Mouse (Mus musculus) yolk sac, embryonic 10.5 days (tissue): ENCODE measurements at regions not wholly inside any gene's neighbourhood (a gene's known extent, or its start where the extent isn't known, plus 50 kb on each side); places are given as distances from the start of the nearest gene placed in this dataset.

Source experiments
- DNase-seq: peaks from one replicate; pipeline ENCODE4 v3.0.0-alpha.2; 2017; ENCODE audit warnings: low spot score

DNA sequence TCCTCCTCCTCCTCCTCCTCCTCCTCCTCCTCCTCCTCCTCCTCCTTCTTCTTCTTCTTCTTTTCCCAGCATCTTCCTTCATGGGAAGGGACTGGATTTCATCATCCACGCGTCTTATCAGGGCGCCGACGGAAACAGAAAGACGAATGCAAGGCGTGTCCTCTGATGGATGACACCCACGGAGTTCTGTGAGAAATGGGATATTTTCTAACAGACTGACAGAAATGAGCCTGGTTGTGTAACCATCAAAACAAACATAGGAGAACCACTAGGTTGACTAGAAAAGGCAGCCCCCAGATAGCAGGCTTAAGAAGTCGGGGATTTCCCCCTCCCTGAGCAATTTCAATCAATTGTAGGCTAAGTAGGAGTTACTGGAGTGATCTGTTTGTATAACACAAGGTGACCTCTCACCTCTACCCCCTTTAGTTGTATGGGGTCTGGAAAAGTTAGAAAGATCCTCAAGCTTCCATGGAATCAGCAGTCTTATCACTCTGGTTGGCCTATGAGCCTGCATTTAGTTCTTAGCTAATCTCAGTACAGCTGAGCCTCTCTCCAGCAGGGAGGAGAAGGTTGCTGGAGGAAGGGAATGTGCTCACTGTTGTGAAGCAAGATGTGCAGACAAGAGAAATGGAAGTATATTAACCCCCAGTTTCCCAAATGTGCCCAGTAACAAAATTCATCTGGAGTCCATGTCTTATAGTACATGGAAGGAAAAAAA, 260.0 kb upstream of the Lyplal1 start:
- DNase-seq = peak; percentile 71

- peak; percentile 54 for DNase-seq
Measured at GRCm38 (mm10) chr1:186374009-186374649, 257.0 kb upstream of the Lyplal1 start.

- DNase-seq = no peak
Measured at GRCm38 (mm10) chr1:186373386-186373785, 256.3 kb upstream of the Lyplal1 start.

DNA sequence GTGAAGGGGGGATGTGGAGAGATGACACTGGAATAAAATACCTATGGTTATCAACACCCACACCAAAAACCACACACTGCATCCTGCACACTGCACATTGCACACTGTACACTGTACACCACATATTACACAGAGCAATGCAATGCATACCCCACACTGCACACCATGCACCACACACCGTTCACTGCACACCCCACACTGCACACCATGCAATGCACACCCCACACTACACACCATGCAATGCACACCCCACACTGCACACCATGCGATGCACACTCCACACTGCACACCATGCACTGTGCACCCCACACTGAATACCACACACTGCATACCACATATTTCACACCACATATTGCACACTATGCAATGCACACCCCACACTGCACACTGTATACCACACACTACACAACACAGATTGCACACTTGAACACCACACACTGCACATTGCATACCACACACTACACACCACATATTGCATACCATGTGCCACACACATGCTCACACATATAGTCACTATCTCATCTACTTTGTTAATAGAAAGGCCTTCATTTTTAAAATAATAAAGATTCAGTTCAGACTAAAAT, 255.8 kb upstream of the Lyplal1 start:
- DNase-seq = no peak

DNA sequence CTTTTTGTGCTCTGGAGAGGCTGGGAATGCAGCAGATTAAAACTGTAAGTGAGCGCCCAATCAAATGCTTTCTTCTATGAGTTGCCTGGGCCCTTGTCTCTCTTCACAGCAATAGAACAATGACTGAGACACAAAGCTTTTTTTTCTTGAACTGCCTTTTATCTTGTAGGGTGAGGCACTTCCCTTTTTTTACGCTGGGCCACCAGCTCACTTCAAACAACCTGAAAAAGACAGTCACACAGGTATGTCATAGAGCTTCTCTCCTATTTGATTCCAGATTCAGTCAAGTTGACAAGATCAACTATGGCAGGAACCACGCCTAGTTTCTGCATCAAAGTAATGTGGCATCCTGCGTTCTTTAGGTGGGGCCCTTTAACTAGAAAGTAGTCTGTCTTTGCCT, 246.2 kb upstream of the Lyplal1 start:
- DNase-seq = no peak

- no peak for DNase-seq
Measured at GRCm38 (mm10) chr1:186358011-186358670, 241.0 kb upstream of the Lyplal1 start.

DNA sequence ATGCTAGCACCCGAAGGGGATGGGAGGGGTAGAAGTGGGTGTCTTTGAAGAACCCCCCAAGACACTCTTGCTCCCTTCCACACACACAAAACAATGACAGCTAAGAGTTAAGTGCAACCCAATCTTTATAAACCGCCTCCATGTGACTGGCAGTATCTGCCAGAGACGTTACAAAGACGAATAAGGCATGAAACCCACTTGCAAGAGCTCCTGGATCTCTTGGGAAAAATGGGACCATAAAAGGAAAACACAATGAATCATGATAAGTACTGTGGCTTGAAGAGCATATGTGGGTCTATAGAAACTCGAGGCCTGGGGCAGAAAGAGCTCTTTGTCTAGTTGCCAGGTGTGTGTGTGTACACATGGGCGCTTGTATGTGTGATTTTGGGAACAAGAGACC, 237.6 kb upstream of the Lyplal1 start:
- no peak for DNase-seq

DNA sequence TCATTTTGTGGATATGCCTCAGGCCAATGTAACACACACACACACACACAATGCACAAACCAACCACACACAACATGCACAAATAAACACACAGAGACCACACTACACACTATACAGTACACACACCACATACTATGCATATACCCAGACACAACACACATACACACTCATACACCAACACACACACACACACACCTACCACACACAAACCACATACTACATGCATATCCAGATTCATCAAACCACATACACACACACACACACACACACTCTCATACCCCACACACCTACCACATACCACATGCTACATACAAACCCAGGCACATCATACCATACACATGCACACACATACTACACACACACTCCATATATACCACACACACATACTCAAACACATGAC, 237.0 kb upstream of the Lyplal1 start:
- no peak for DNase-seq

DNA sequence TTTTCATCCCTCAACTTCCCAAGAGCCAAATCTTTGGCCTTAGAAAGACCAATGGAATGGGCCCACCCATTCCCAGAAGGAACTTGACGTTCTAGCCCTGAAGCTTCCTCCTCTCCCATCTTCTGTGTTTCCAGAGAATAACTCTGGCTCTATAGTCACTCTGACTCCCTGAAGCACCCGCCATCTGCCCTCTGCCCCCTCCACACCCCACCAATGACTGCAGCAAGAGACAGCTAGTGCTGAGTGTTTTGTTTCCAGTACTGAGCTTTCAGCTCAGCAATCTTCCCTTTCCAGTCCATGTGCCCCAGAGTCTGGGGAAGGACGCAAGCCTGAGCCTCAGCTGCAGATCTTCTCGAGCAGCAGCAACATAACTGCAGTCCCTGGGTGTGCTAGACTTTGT, 233.3 kb upstream of the Lyplal1 start:
- no peak for DNase-seq

GRCm38 (mm10) chr1:186349966-186350365, 232.9 kb upstream of the Lyplal1 start:
- no peak for DNase-seq

DNA sequence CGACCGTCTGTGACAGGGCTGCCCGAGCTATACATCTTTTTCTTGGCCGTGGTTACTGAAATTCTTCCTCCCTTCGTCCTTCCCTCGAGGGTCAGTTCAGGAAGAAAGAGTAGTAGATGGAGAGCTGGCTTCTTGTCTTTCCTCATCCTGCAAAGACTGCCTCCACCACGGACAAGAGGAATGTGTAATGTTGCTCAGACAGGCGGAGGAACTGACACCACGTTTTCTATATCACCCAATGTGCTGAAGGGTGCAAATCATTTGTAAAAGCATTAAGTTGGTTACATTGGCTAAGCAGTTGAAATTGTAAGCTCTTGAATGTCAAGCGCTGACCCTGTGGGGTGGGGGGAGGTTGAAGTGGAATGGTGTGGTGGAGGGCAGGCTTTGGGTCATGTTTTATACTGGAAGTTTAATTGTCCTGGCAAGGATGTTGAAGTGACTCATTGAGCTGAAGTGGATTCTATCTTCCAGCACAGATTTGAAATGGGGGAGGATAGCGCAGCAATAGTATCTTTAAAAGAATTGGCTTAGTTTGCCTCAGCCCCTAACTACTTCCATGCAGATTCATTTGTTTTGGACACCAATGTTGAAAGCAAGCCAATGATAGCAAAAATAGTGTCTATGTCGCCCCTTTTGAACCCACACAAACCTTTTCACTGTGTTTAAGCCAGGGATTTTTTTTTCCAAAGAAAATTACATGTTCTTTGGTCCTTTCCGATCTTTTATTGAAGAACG, 230.5 kb upstream of the Lyplal1 start:
- DNase-seq = no peak

DNA sequence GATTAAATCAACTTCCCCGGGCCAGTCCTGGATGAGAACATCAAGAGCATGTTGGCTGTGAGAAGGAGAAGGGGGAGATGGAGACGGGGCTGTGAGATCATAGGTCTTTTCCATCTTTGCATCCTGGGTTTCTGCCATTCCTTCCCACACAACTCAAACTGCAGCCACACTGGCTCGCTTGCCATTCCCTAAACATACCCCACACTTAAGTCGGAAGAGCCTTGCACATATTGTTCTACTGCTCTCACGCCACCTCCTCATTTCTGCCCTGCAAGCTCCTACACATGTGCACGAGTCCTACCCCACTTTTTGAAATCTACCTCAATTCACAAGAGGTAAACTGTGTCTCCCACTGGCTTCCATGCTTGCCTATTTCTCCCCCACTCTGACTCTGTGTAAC, 228.3 kb upstream of the Lyplal1 start:
- no peak for DNase-seq

- no peak for DNase-seq
Measured at GRCm38 (mm10) chr1:186342931-186343506, 225.9 kb upstream of the Lyplal1 start.

GRCm38 (mm10) chr1:186342391-186342790, 225.3 kb upstream of the Lyplal1 start:
- DNase-seq = no peak

DNA sequence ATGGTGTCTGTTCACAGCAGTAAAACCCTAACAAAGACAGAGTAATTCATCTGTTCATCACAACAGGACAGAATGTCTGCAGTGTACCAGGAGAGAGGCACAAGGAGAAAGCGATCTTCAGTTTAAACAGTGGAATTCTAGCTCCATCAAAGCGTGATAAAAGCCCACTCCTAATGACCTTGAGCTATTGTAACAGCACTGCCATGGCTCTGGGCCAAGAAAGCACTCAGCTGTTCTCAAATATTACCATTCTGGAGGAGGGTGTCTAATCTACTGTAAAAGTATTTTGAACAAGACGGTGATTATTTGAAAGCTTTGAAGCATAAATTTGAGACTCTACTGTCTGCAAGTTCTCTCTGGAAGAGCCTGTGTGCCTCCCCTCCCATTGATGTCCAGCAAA, 224.8 kb upstream of the Lyplal1 start:
- no peak for DNase-seq

DNA sequence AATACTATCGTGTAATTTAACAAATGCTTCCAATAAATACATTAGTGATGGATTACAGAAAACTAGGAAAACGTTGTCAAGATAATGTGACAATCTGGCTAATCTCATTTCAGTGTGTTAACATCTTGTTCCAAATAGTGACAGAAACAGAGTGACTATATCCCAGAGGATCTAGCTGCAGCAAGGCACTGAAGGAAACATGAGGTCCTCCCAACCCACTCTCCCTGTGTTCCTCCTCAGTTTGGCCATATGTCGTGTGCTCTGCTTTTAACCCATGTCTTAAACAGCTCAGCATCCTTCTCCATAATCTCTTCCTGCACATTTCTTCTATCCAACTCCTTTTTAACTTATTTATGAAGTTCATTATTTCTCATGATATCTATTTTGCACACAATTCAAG, 223.6 kb upstream of the Lyplal1 start:
- DNase-seq = no peak

DNA sequence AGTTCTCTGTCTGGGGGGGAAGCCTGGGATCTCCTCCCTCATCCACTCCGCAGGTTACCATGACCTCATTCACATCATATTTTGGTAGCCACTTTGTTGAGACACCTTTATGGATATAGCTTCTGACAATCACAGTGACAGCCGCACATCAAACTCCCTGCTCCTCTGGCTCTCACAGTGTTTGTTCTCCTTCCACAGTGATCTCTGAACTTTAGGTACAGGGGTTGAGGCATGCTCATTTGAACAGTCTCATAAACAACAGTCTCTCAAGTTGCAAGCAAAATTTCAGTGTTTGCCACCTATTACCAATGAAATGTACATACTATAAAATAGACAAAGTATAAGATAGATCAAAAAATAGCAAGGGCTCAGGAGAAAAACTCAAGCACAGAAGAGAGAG, 200.2 kb upstream of the Lyplal1 start:
- DNase-seq = no peak

- DNase-seq = no peak
Measured at GRCm38 (mm10) chr1:186314180-186314579, 197.1 kb upstream of the Lyplal1 start.

- DNase-seq = no peak
Measured at GRCm38 (mm10) chr1:186312698-186313097, 195.6 kb upstream of the Lyplal1 start.

DNA sequence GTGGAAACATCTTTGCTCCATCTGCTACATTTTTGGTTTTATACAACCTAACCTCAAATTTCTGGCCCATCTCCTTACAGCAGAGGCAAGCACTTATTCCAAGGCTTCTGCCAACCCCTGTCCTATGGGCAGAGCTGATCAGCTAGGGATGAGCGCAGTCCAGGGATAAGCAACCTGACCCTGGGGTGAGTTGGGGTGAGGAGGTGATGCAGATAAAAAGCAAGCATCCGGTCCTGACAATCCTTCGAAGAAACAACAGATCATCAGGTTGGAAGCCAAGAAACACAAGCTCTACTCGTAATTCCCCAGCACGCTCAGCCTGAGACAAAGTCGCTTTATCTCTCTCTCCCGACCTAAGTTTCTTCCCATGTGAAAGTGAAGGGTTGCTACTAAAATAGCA, 194.9 kb upstream of the Lyplal1 start:
- DNase-seq = no peak

GRCm38 (mm10) chr1:186307627-186308026, 190.5 kb upstream of the Lyplal1 start:
- DNase-seq = no peak

DNA sequence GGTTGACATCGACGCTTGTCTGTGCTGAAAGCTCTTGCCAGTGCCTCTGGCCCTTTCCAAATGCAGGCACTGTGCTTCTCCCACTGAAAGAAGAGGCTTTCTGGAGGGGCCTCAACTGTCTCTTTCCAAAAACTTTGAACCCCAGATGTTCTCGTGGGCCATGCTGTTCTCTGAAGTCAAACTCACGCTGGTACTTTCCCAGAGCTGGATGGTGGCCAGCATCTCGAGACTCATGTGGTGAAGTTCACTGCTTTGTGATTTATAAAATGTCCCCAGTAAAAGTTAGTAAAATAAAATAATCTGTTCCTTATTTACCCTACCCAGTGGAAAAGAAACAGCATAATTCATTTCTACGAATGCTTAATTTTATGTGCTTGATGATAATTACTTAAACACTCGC, 180.4 kb upstream of the Lyplal1 start:
- no peak for DNase-seq
